Mouse (Mus musculus) ES-E14 (cell line): ENCODE results near the gene Tufm. TPM values are rescaled to one million over a fixed set of nuclear protein-coding genes. Genes with fewer than 3 reads are reported as not detected.

ENCODE experiments used
- DNase-seq: peaks from one replicate; pipeline ENCODE4 v3.0.0-alpha.2; 2013; ENCODE audit warnings: low read depth, low spot score
- H3K27ac ChIP-seq: 2 replicates; pipeline ENCODE4 v1.5.1; 2012; ENCODE audit warnings: low read depth, mild to moderate bottlenecking, low read length, moderate library complexity, mixed read lengths; ENCODE audit not compliant: poor library complexity, insufficient read depth, severe bottlenecking
- H3K36me3 ChIP-seq: 2 replicates; pipeline ENCODE4 v1.6.1; 2012; ENCODE audit warnings: mild to moderate bottlenecking, low read length, moderate library complexity, mixed read lengths; ENCODE audit not compliant: control insufficient read depth, poor library complexity, insufficient read depth, severe bottlenecking
- H3K4me1 ChIP-seq, 2 experiments: fragments of 150-350 bp in 1 of 2; sonication (generic) in 1 of 2; 2 replicates each; pipeline ENCODE4 v1.6.1; 2012; ENCODE audit warnings: low read length in 2 of 2, mild to moderate bottlenecking in 1 of 2, mixed read lengths in 1 of 2; ENCODE audit not compliant: control insufficient read depth in 2 of 2, insufficient read depth in 2 of 2, poor library complexity in 1 of 2
- H3K4me3 ChIP-seq, 2 experiments: fragments of 150-350 bp in 1 of 2; sonication (generic) in 1 of 2; 2 replicates each; pipeline ENCODE4 v1.5.1; 2012; ENCODE audit warnings: low read length in 2 of 2, low read depth in 1 of 2, mild to moderate bottlenecking in 1 of 2, mixed read lengths in 1 of 2; ENCODE audit not compliant: insufficient read depth in 1 of 2, poor library complexity in 1 of 2, severe bottlenecking in 1 of 2
- H3K9ac ChIP-seq: 2 replicates; pipeline ENCODE4 v1.6.1; 2012; ENCODE audit warnings: low read depth, mild to moderate bottlenecking, low read length, mixed read lengths; ENCODE audit not compliant: poor library complexity, insufficient read depth, severe bottlenecking
- H3K9me3 ChIP-seq: fragments of 150-350 bp; sonication (generic); 2 replicates; pipeline ENCODE4 v1.6.1; 2012; ENCODE audit warnings: low read depth, mild to moderate bottlenecking, low read length; ENCODE audit not compliant: control insufficient read depth, insufficient read depth
- CHD2 ChIP-seq: IDR thresholded peaks from 2 replicates; pipeline ENCODE4 v1.6.1; 2014; ENCODE audit warnings: mild to moderate bottlenecking, low read depth, low read length, inconsistent platforms
- HCFC1 ChIP-seq: IDR thresholded peaks from 2 replicates; pipeline ENCODE4 v1.6.1; 2012; ENCODE audit warnings: low read length, inconsistent platforms, borderline replicate concordance; ENCODE audit not compliant: insufficient read depth
- MAFK ChIP-seq: IDR thresholded peaks from 2 replicates; pipeline ENCODE4 v1.6.1; 2014; ENCODE audit warnings: mild to moderate bottlenecking, low read depth, low read length, inconsistent platforms; ENCODE audit not compliant: insufficient read depth
- ZC3H11A ChIP-seq: IDR thresholded peaks from 2 replicates; pipeline ENCODE4 v1.6.1; 2012; ENCODE audit warnings: low read depth, mild to moderate bottlenecking, inconsistent platforms, low read length, borderline replicate concordance
- ZNF384 ChIP-seq: IDR thresholded peaks from 2 replicates; pipeline ENCODE4 v1.6.1; 2012; ENCODE audit warnings: low read depth, low read length, inconsistent platforms
- in situ Hi-C, 2 experiments: fragments of 600-800 bp; cut with MboI; formaldehyde crosslinking; loops; one replicate each; pipeline ENCODE4 v1.15.1; 2025; ENCODE audit warnings: low sequenced_read_pairs in 2 of 2, inconsistent platforms in 1 of 2; ENCODE audit not compliant: unreplicated experiment in 2 of 2
- total RNA-seq: library from RNA; depleted of rRNA; stranded (reverse); fragments of 300-350 nt; gene quantifications from 2 replicates; pipeline ENCODE4 v1.2.3, GENCODE M21; 2012

The Tufm gene
- total RNA-seq, 1 experiment = 133 TPM

- TF ChIP-seq MAFK (no peak), ZNF384 (no peak), ZC3H11A (no peak), HCFC1 (no peak), CHD2 (no peak)
- no peaks in the 10 kb centered on the region for H3K9me3 ChIP-seq
- in situ Hi-C loops = no loop called here
- no peaks in the 10 kb centered on the region; a peak in 1 of 4 replicates for H3K4me1 ChIP-seq
- H3K36me3 ChIP-seq = no peaks in the 10 kb centered on the region
- no peak overlapping the region for H3K4me3 ChIP-seq
- H3K9ac ChIP-seq = no peak overlapping the region
- H3K27ac ChIP-seq = no peak overlapping the region
- DNase-seq = no peak
Observed at GRCm38 (mm10) chr7:126453861-126454260, 33.3 kb upstream of the Tufm start.

DNA sequence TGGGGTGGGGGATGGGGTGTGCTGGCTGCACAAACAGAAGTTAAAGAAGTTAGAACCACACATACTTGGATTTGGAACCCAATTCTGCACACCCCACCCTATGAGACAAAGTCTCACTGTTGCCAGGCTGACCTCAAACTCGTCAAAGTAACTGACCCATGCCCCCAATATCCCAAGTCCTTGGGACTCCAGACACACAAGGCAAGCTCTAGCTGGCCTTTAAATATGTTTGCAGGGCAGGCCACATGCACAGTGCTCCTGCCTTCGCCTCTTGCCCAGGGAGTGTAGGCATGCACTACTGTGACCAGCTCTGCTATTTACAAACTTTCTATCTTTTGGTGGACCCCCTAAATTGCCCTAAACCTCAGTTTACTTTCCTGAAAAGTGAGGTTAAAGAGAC lies 31.9 kb upstream of the Tufm start:
- Histone ChIP-seq H3K4me1 (no peaks in the 10 kb centered on the region), H3K9me3 (no peaks in the 10 kb centered on the region), H3K36me3 (no peaks in the 10 kb centered on the region), H3K4me3 (no peak overlapping the region), H3K9ac (no peak overlapping the region), H3K27ac (no peak overlapping the region)
- TF ChIP-seq HCFC1 = no peak
- in situ Hi-C loops = no loop called here
- DNase-seq = no peak

DNA sequence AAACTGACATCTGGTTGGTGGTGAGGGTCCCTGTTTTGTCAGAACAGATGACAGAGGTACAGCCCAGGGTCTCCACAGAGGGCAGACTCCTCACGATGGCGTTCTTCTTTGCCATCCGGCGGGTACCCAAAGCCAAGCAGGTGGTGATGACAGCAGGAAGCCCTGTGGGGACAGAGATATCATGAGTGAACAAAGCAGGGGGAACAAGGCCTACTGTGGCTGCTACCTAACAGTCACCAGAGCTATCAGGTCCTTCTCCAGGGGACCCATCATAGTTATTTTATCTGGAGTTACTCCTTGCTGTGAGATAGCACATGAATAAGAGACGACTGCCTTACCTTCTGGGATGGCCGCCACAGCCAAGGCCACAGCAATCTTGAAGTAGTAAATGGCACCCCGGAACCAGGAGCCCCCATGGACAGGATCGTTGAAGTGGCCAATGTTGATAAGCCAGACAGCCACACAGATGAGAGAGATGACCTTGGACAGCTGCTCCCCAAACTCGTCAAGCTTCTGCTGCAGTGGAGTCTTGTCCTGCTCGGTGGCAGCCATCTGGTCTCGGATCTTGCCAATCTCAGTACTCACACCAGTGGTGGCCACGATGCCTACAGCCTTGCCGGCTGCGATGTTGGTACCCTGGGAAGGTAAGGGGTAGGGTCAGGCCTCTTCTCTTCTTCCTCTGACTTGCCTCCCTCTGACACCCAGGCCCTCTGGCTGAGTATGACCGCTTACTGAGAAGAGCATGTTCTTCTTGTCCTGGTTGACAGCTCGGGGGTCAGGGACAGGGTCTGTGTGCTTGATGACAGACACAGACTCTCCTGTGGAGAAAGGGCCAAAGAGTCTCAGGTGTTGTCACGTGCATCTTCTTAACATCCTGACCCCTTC lies 30.5 kb upstream of the Tufm start:
- no peaks in the 10 kb centered on the region for H3K9me3 ChIP-seq
- no peak for DNase-seq
- H3K27ac ChIP-seq = no peak overlapping the region
- no peak for TF ChIP-seq ZC3H11A
- no peak for TF ChIP-seq HCFC1
- no peak for TF ChIP-seq MAFK
- TF ChIP-seq ZNF384 = no peak
- no peak for TF ChIP-seq CHD2
- H3K4me1 ChIP-seq = peaks cover 0 to 6% of the 10 kb centered on the region in 2 experiments; a peak in 1 of 4 replicates
- H3K9ac ChIP-seq = no peak overlapping the region
- in situ Hi-C loops = no loop called here
- H3K36me3 ChIP-seq = no peaks in the 10 kb centered on the region
- H3K4me3 ChIP-seq = no peak overlapping the region

DNA sequence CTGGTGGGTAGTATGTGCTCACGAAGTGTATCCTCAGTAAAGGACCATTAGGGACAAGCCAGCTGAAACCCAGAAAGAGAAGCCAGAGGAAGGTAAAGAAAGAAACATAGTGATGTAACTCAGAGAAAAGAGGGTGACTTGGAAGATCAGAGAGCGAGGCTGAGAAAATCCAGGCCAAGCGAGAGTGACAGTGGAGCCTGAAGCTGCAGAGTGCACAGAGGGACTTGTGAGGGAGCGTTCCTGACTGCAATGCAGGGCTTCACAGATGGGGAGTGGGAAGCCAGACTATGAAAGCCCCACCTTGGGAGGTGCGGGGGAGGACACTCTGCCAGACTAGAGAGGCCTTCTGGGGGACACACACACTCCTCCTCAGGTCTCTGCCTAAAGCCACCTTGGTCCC lies 28.9 kb upstream of the Tufm start:
- Histone ChIP-seq H3K9me3 (no peaks in the 10 kb centered on the region), H3K27ac (no peak overlapping the region), H3K9ac (no peak overlapping the region), H3K4me1 (peaks cover 0 to 9% of the 10 kb centered on the region in 2 experiments; a peak in 1 of 4 replicates), H3K36me3 (no peaks in the 10 kb centered on the region), H3K4me3 (no peak overlapping the region)
- DNase-seq = no peak
- in situ Hi-C loops = no loop called here
- TF ChIP-seq HCFC1 (no peak), ZNF384 (no peak), ZC3H11A (no peak), CHD2 (no peak), MAFK (no peak)
